Mouse (Mus musculus): ENCODE data around the gene Neurog2. TPM values are rescaled to one million over a fixed set of nuclear protein-coding genes. Genes with fewer than 3 reads are reported as not detected.

Neurog2 gene
- polyA plus RNA-seq, 2 experiments, result 0.01 TPM; not detected in 1

DNA sequence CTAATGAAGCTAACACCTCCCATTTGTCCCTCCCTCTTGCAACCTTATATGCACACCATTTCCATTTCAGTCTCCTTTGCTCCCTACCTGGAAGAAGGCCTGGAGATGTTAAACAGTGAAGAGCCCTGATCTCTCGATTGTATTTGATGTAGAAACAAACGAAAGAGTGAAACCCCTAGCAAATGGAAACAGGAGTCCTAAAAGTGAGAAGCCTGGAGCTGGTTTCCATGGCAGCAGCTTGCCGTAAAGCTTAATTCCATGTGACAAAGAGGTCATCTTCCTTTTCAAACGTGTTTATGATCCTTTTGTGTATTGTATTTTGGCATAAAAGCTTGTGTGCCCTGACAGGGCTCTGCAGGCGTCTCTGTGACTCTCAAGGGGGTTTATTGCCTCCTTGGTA is 9.3 kb downstream of the Neurog2 start:
- no peak for ATAC-seq (ENCODE audit: insufficient read depth)
- Histone ChIP-seq H3K4me2 (ENCODE audit: low read depth) (no peak overlapping the region), H3K27me3 (ENCODE audit: control insufficient read depth, insufficient read depth, low read length) (peaks cover 73% of the 10 kb centered on the region), H3K4me3 (ENCODE audit: insufficient read depth in 1 of 2, low read depth in 2 of 2, low read length in 2 of 2) (no peak overlapping the region), H3K9ac (replicated peaks) (no peak overlapping the region), H3K9me3 (ENCODE audit: control insufficient read depth, low read length) (no peaks in the 10 kb centered on the region), H3K36me3 (replicated peaks; ENCODE audit: control insufficient read depth, insufficient read depth, low read depth) (no peaks in the 10 kb centered on the region), H3K4me1 (replicated peaks; ENCODE audit: control insufficient read depth in 2 of 2, insufficient read depth in 2 of 2, low read length in 1 of 2) (no peaks in the 10 kb centered on the region), H3K27ac (no peak overlapping the region)
- no peak for DNase-seq (ENCODE audit: low read depth in 3 of 3, low spot score in 3 of 3)
- 8% methylated on average over 5 of the region's 5 CpGs for WGBS (ENCODE audit: insufficient replicate concordance)
- no peak for TF ChIP-seq CTCF (IDR thresholded peaks at IDR 0.05; ENCODE audit: low read depth)
- TF ChIP-seq EP300 (IDR thresholded peaks at IDR 0.05; ENCODE audit: low read depth), result no peak

DNA sequence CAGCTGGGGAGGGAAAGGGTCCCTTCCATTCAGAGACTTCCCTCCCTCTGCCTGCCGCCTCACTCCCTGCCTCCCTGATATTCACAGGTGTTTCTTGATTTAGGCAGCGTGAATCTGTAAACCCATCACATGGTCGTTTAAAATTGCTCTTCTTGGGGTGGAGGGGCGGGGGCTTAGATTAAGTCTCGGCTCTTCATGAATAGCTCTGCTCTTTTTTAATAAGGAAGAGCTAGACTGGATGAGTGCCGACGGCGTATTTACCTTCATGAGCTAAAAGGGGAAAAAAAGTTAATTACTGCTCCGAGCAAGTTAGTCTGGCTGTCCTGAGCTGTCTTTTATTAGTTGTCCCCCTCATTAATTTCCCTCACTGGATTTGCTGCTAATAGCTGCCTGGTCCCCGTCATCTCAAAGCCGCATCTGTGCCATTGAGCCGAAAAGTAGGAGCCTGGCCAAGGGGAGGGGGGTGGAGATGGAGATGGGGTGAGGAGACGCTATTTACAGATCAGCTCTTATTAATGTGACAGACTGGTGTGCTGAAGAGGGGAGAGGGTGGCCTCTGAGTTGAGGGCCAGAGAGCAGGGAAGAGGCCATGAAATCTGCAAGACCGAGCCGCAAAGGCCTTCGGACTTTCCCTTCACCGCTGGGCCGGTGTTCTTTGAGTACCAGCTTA is 13.4 kb downstream of the Neurog2 start:
- no peak for TF ChIP-seq CTCF (IDR thresholded peaks at IDR 0.05; ENCODE audit: low read depth)
- no peak for TF ChIP-seq EP300 (IDR thresholded peaks at IDR 0.05; ENCODE audit: low read depth)
- WGBS (ENCODE audit: insufficient replicate concordance), result 57% methylated on average over 18 of the region's 18 CpGs
- DNase-seq (ENCODE audit: low read depth in 3 of 3, low spot score in 3 of 3), result no peak
- no peak overlapping the region for H3K4me2 ChIP-seq (ENCODE audit: low read depth)
- H3K9me3 ChIP-seq (ENCODE audit: control insufficient read depth, low read length), result no peaks in the 10 kb centered on the region
- H3K36me3 ChIP-seq (replicated peaks; ENCODE audit: control insufficient read depth, insufficient read depth, low read depth), result no peaks in the 10 kb centered on the region
- peaks cover 34% of the 10 kb centered on the region for H3K27me3 ChIP-seq (ENCODE audit: control insufficient read depth, insufficient read depth, low read length)
- no peak overlapping the region for H3K9ac ChIP-seq (replicated peaks)
- H3K4me3 ChIP-seq (ENCODE audit: insufficient read depth in 1 of 2, low read depth in 2 of 2, low read length in 2 of 2), result no peak overlapping the region
- no peak overlapping the region for H3K27ac ChIP-seq
- ATAC-seq (ENCODE audit: insufficient read depth), result no peak
- H3K4me1 ChIP-seq (replicated peaks; ENCODE audit: control insufficient read depth in 2 of 2, insufficient read depth in 2 of 2, low read length in 1 of 2), result no peaks in the 10 kb centered on the region

DNA sequence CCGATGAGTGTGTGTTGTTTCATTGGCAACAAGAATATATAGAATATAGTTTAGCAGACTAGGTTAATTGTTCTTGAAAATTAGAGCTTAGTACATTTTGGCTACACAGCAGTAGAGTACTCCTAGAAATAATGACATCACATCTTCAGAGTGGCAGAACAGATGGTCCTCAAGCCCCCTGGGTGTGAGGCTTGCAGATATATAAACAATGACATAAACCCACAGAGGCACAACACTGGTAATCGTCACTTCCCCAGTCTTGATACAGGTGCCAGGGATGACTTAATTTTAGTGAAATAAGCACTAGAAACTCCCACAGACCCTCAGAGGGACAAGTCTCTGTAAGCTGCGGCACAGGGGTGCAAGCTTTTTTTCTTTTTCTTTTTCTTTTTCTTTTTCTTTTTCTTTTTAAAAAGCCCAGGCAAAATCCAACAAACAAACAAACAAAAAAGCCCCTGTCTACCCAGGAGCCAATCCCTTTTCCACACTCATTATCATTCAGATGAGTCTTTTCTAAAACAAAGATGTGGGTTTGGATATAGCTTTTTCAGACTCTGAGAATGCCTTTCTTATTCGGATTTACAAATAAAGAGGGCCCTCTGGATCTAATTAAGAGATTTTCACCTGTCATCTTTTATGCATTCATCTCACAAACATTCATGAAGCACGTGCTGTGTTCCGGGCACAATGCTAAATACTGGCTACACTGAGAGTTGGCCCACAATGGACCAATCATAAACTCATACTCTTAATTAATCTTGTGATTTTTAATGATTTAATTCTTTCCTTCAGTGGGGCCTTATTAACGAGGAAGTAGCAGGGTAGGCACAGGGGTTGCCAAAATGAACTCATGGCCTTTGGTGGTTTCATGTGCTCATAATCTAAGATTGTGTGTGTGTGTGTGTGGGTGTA is 19.1 kb downstream of the Neurog2 start:
- no peaks in the 10 kb centered on the region for H3K36me3 ChIP-seq (replicated peaks; ENCODE audit: control insufficient read depth, insufficient read depth, low read depth)
- H3K4me2 ChIP-seq (ENCODE audit: low read depth), result no peak overlapping the region
- no peaks in the 10 kb centered on the region for H3K27me3 ChIP-seq (ENCODE audit: control insufficient read depth, insufficient read depth, low read length)
- H3K27ac ChIP-seq, result no peak overlapping the region
- H3K9ac ChIP-seq (replicated peaks), result no peak overlapping the region
- ATAC-seq (ENCODE audit: insufficient read depth), result no peak
- WGBS (ENCODE audit: insufficient replicate concordance), result 40% methylated on average over 7 of the region's 7 CpGs
- no peak for TF ChIP-seq EP300 (IDR thresholded peaks at IDR 0.05; ENCODE audit: low read depth)
- no peak for TF ChIP-seq CTCF (IDR thresholded peaks at IDR 0.05; ENCODE audit: low read depth)
- H3K4me1 ChIP-seq (replicated peaks; ENCODE audit: control insufficient read depth in 2 of 2, insufficient read depth in 2 of 2, low read length in 1 of 2), result no peaks in the 10 kb centered on the region
- H3K9me3 ChIP-seq (ENCODE audit: control insufficient read depth, low read length), result no peaks in the 10 kb centered on the region
- no peak for DNase-seq (ENCODE audit: low read depth in 3 of 3, low spot score in 3 of 3)
- H3K4me3 ChIP-seq (ENCODE audit: insufficient read depth in 1 of 2, low read depth in 2 of 2, low read length in 2 of 2), result no peak overlapping the region

DNA sequence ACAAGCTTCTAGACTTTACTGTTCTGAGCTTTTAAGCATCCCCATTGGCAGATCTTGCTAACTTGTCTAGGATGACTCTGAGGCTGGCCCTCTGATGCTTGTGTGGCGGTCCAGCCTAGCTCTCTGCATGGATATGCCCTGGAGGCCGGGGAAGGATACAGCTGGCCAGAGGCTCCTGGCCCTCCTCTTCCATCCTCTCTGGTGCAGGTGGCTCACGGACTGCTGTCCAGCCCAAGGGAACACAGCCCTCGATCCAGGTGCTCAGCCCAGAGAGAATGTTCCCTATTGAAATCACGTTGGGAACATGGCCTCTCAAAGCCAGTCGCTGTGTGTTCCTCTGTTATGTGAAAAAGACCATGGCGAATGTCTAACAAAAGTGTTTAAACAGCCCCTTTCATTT is 27.8 kb downstream of the Neurog2 start:
- Histone ChIP-seq H3K27me3 (ENCODE audit: control insufficient read depth, insufficient read depth, low read length) (no peaks in the 10 kb centered on the region; the same call in none of the 2 replicates), H3K9ac (replicated peaks) (no peak overlapping the region), H3K36me3 (replicated peaks; ENCODE audit: control insufficient read depth, insufficient read depth, low read depth) (no peaks in the 10 kb centered on the region), H3K27ac (no peak overlapping the region), H3K4me3 (ENCODE audit: insufficient read depth in 1 of 2, low read depth in 2 of 2, low read length in 2 of 2) (no peak overlapping the region), H3K4me2 (ENCODE audit: low read depth) (no peak overlapping the region), H3K4me1 (replicated peaks; ENCODE audit: control insufficient read depth in 2 of 2, insufficient read depth in 2 of 2, low read length in 1 of 2) (no peaks in the 10 kb centered on the region), H3K9me3 (ENCODE audit: control insufficient read depth, low read length) (no peaks in the 10 kb centered on the region)
- DNase-seq (ENCODE audit: low read depth in 3 of 3, low spot score in 3 of 3) (no peak), ATAC-seq (ENCODE audit: insufficient read depth) (no peak)
- 61% methylated on average over 7 of the region's 7 CpGs for WGBS (ENCODE audit: insufficient replicate concordance)
- no peak for TF ChIP-seq EP300 (IDR thresholded peaks at IDR 0.05; ENCODE audit: low read depth)
- no peak for TF ChIP-seq CTCF (IDR thresholded peaks at IDR 0.05; ENCODE audit: low read depth)
